Mouse (Mus musculus) retina, adult 2 months (tissue): ENCODE measurements at regions not wholly inside any gene's neighbourhood (a gene's known extent, or its start where the extent isn't known, plus 50 kb on each side); places are given as distances from the start of the nearest gene placed in this dataset.
A peak's percentile ranks its signal among the peaks of the same experiment; 100 is the strongest.
"Not testable (repeated sequence)": the region's sequence is repeated elsewhere in the genome, so short reads cannot be mapped to it uniquely, and the experiment has no call there.

Source experiments
- DNase-seq: peaks from one replicate; pipeline ENCODE4 v3.0.0-alpha.2; 2012; ENCODE audit warnings: low read depth, low spot score

GRCm38 (mm10) chr3:9065892-9066291, 544.0 kb downstream of the Zfp704 start:
- no peak for DNase-seq

- DNase-seq, result peak; percentile 37
Observed at GRCm38 (mm10) chr3:9064266-9065031, 545.4 kb downstream of the Zfp704 start.

- no peak for DNase-seq
Observed at GRCm38 (mm10) chr3:9063662-9064061, 546.2 kb downstream of the Zfp704 start.

GRCm38 (mm10) chr3:9061396-9061795, 548.5 kb downstream of the Zfp704 start:
- no peak for DNase-seq

- DNase-seq, result not testable (repeated sequence)
Observed at GRCm38 (mm10) chr3:9057703-9058102, 552.2 kb downstream of the Zfp704 start.

- DNase-seq, result no peak
Observed at GRCm38 (mm10) chr3:9056846-9057245, 553.0 kb downstream of the Zfp704 start.

- DNase-seq, result no peak
Observed at GRCm38 (mm10) chr3:9055780-9056179, 554.1 kb downstream of the Zfp704 start.
